Comparison of ENCODE assay signal across 25 mouse cellular contexts in genomic region chr5:50683966-50684365, GRCm38 (mm10).
"Had no signal": no experiment of that assay in that cellular context is flagged by ENCODE, and none has a peak within 500 bp of the region (broad histone marks: within the 10 kb centered on the region; RNA-seq: fewer than 3 reads in every experiment).

No protein-coding gene starts in this region.

- DNase-seq: gastrocnemius, adult 2 months; gastrocnemius, postnatal 10 days; gastrocnemius, postnatal 25 days; heart, adult 18-20 months; heart, postnatal 10 days; heart, postnatal 4 days; kidney, adult 18-20 months; kidney, adult 8-10 months; kidney, postnatal 14 days; kidney, postnatal 36 days; layer of hippocampus, adult 9-11 months; layer of hippocampus, postnatal 36 days; left cerebral cortex, postnatal 4 days had no signal

- H3K27me3 ChIP-seq: heart, embryonic 12.5 days; hindbrain, embryonic 12.5 days; intestine, embryonic 15.5 days; kidney, embryonic 15.5 days; limb, embryonic 13.5 days; limb, embryonic 15.5 days; liver, embryonic 12.5 days had no signal

- H3K9ac ChIP-seq: heart, embryonic 12.5 days; hindbrain, embryonic 12.5 days; hindbrain, embryonic 14.5 days; intestine, embryonic 15.5 days; kidney, embryonic 15.5 days; limb, embryonic 13.5 days; limb, embryonic 15.5 days; liver, embryonic 12.5 days; liver, embryonic 14.5 days had no signal

- H3K4me2 ChIP-seq: heart, embryonic 12.5 days; hindbrain, embryonic 12.5 days; hindbrain, embryonic 14.5 days; intestine, embryonic 15.5 days; kidney, embryonic 15.5 days; limb, embryonic 13.5 days; limb, embryonic 15.5 days; liver, embryonic 12.5 days had no signal

- H3K36me3 ChIP-seq: heart, embryonic 10.5 days; heart, embryonic 12.5 days; hindbrain, embryonic 10.5 days; hindbrain, embryonic 12.5 days; intestine, embryonic 15.5 days; kidney, embryonic 15.5 days; limb, embryonic 13.5 days; limb, embryonic 15.5 days; liver, embryonic 12.5 days had no signal

- H3K27ac ChIP-seq: gastrocnemius, adult 2 months; heart, embryonic 10.5 days; hindbrain, embryonic 10.5 days; hindbrain, embryonic 12.5 days; hindbrain, embryonic 14.5 days; intestine, embryonic 15.5 days; kidney, embryonic 15.5 days; kidney, postnatal 0 days; limb, embryonic 13.5 days; limb, embryonic 15.5 days; liver, embryonic 12.5 days; liver, embryonic 14.5 days had no signal

- H3K4me1 ChIP-seq: heart, embryonic 10.5 days; heart, embryonic 12.5 days; hindbrain, embryonic 10.5 days; hindbrain, embryonic 12.5 days; intestine, embryonic 15.5 days; kidney, embryonic 15.5 days; limb, embryonic 13.5 days; limb, embryonic 15.5 days; liver, embryonic 12.5 days had no signal

- H3K9me3 ChIP-seq: heart, embryonic 10.5 days; hindbrain, embryonic 12.5 days; intestine, embryonic 15.5 days; kidney, embryonic 15.5 days; limb, embryonic 13.5 days; limb, embryonic 15.5 days; liver, embryonic 12.5 days had no signal

- H3K4me3 ChIP-seq: gastrocnemius, adult 2 months; heart, embryonic 10.5 days; heart, embryonic 12.5 days; hindbrain, embryonic 10.5 days; hindbrain, embryonic 12.5 days; intestine, embryonic 15.5 days; kidney, embryonic 15.5 days; limb, embryonic 13.5 days; limb, embryonic 15.5 days; liver, embryonic 12.5 days had no signal
